ENCODE assay signal across 30 mouse cellular contexts in the genomic region with DNA sequence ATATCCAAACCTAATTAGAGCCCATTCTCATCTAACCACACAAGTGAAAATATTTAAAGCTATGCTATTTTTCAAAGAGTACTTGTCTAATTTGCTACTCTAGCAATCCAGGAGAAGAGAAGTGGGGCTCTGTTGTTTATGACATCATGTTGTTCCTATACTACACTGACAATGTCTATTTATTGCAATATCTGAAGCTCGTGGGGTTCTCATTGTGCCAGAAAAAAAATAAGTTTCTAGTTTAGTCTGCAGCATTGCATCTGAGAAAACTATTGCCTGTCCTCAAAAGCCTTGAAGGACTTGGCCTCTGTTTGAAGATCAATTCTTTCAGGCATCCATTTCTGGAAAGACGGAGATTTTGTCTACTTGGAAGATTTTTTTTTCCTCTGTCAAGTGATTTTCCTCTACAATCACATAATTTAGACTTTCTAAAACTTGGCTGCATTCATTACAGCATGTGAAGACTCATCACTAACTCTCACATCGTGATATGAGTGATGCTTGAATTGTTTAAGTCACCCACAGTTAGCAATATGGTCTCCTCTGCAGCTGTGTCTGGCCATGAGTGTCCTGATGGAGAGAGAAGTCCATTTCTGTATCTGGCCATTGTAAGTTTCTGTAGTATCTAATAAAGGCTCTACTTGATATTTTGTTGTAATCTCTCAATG. TPM values are rescaled to one million over a fixed set of nuclear protein-coding genes. Genes with fewer than 3 reads are reported as not detected.
"Had no signal": no experiment of that assay in that cellular context is flagged by ENCODE, and none has a peak within 500 bp of the region (broad histone marks: within the 10 kb centered on the region; RNA-seq: fewer than 3 reads in every experiment).

No protein-coding gene starts in this region.

- H3K4me2 ChIP-seq: heart, embryonic 11.5 days; heart, embryonic 13.5 days; heart, embryonic 15.5 days; hindbrain, embryonic 13.5 days; hindbrain, embryonic 15.5 days; kidney, embryonic 15.5 days; limb, embryonic 12.5 days had no signal

- H3K9me3 ChIP-seq: heart, embryonic 13.5 days; heart, embryonic 15.5 days; hindbrain, embryonic 13.5 days; hindbrain, embryonic 15.5 days; kidney, embryonic 15.5 days; limb, embryonic 10.5 days; limb, embryonic 12.5 days had no signal

- H3K36me3 ChIP-seq: heart, embryonic 13.5 days; heart, embryonic 15.5 days; hindbrain, embryonic 13.5 days; hindbrain, embryonic 15.5 days; kidney, embryonic 15.5 days; limb, embryonic 10.5 days; limb, embryonic 12.5 days had no signal

- H3K9ac ChIP-seq: forebrain, postnatal 0 days; heart, embryonic 13.5 days; heart, embryonic 15.5 days; hindbrain, embryonic 13.5 days; hindbrain, embryonic 15.5 days; kidney, embryonic 15.5 days; limb, embryonic 12.5 days had no signal

- ATAC-seq: forebrain, postnatal 0 days; hindbrain, postnatal 0 days; intestine, embryonic 16.5 days had no signal

- H3K27me3 ChIP-seq: heart, embryonic 13.5 days; heart, embryonic 15.5 days; hindbrain, embryonic 13.5 days; hindbrain, embryonic 15.5 days; kidney, embryonic 15.5 days; limb, embryonic 12.5 days had no signal

- H3K4me1 ChIP-seq: heart, embryonic 13.5 days; heart, embryonic 15.5 days; hindbrain, embryonic 13.5 days; hindbrain, embryonic 15.5 days; kidney, embryonic 15.5 days; limb, embryonic 10.5 days; limb, embryonic 12.5 days had no signal

- DNase-seq: forebrain, postnatal 0 days; gastrocnemius, postnatal 14 days; gastrocnemius, postnatal 36 days; heart, adult 11 months; heart, adult 2 months; heart, postnatal 14 days; heart, postnatal 36 days; kidney, adult 11 months; kidney, adult 2 months; kidney, adult 9 months; kidney, postnatal 14 days; kidney, postnatal 36 days; layer of hippocampus, adult 9-11 months; layer of hippocampus, postnatal 36 days had no signal

- H3K27ac ChIP-seq: heart, adult 2 months; heart, embryonic 13.5 days; heart, embryonic 15.5 days; hindbrain, embryonic 13.5 days; hindbrain, embryonic 15.5 days; hindbrain, postnatal 0 days; kidney, embryonic 15.5 days; kidney, postnatal 0 days; limb, embryonic 10.5 days; limb, embryonic 12.5 days had no signal

- H3K4me3 ChIP-seq: heart, adult 2 months; heart, embryonic 13.5 days; heart, embryonic 15.5 days; hindbrain, embryonic 13.5 days; hindbrain, embryonic 15.5 days; kidney, embryonic 15.5 days; limb, embryonic 10.5 days; limb, embryonic 12.5 days had no signal

RNA-seq across cellular contexts. Expression of gene Myh15, which starts 16.6 kb away (rescaled TPM):
- polyA plus RNA-seq: gonadal fat pad, adult 2 months; heart, adult 2 months; heart, embryonic 11.5 days; heart, embryonic 15.5 days; heart, postnatal 0 days; hindbrain, embryonic 11.5 days; hindbrain, embryonic 13.5 days; intestine, embryonic 14.5 days; intestine, embryonic 16.5 days; kidney, adult 2 months; kidney, embryonic 15.5 days; kidney, postnatal 0 days; large intestine, adult 2 months had no signal
